Mouse (Mus musculus) CD4-positive naive resting alpha-beta T cell, adult 57 days (primary cell): ENCODE measurements around the gene Nprl2. TPM values are rescaled to one million over a fixed set of nuclear protein-coding genes. Genes with fewer than 3 reads are reported as not detected.

Experiments used
- total RNA-seq: library from RNA; stranded (reverse); gene quantifications from one replicate; pipeline ENCODE4 v1.2.4, GENCODE M21; 2023

The Nprl2 gene
- total RNA-seq = 28.5 TPM

GRCm38 (mm10) chr9:107541474-107542351 lies at the start of gene Nprl2, which contains the start of gene Cyb561d2:
Gene Nprl2, plus strand, starts transcription at chr9:107542226.
Gene Cyb561d2, minus strand, starts transcription at chr9:107542193.

GRCm38 (mm10) chr9:107533791-107534407 lies 8.1 kb upstream of the Nprl2 start, which contains the start of gene Tmem115:
Gene Tmem115, plus strand, starts transcription at chr9:107533945.

GRCm38 (mm10) chr9:107547026-107547425 lies 5.0 kb downstream of the Nprl2 start, which contains the start of gene Zmynd10:
Gene Zmynd10, plus strand, starts transcription at chr9:107547298.

DNA sequence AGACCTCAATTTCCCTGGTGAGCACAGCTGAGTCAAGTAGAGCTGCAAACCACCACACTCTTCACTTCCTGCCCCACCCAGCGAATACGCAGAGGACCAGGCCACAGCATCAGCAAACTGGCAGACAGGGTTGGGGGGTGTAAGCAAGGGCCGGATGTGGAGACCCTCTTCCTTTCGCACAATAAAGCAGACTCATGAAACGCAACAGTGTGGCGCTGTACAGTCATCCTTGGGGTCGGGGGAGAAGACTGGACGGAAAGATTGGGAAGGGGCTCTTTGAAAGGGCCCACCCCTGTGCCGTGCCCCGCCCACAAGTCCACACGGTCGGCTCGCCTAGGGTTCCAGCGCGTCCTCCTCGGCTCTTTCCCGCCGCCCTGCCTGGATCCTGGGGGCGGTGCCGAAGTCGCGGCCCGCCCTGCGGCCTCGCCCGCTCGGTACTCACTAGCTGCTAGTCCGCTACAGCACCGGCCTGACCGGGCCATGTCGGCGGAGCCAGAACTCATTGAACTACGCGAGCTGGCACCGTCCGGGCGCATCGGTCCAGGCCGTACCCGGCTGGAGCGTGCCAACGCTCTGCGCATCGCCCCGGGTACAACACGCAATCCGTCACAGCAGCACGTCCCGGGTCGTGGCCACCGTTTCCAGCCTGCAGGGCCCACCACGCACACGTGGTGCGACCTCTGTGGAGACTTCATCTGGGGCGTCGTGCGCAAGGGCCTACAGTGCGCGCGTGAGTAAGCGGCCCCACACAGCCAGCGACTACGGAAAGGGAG lies 9.3 kb downstream of the Nprl2 start, which contains the start of gene Rassf1:
Rassf1 (plus strand) TSS at position 439 of the 773 bp plus-strand sequence.

DNA sequence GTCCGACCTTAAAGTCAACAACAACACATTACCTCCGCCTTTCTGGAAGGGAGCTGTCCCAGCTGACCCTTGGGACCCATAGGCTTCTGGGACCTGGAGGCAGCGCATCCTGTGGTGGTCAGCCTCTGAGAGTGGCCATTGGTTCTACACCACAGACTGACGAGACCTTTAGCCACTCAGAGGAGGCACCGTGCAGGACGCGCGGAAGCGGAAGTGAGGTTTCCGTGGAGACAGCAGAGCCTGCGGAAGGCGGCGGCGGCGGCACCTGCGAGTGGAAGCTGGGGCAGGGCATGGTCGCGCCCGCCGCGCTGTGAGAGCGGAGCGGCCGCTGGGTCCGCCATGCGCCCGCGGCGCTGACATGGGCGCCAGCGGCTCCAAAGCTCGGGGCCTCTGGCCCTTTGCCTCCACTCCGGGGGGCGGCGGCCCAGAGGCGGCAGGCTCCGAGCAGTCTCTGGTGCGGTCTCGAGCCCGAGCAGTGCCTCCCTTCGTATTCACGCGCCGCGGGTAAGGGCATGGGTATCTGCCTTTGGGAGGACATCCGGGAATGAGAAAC lies 21.1 kb downstream of the Nprl2 start, which contains the start of gene Tusc2:
Tusc2 (plus strand) TSS at position 227 of the 553 bp plus-strand sequence.

DNA sequence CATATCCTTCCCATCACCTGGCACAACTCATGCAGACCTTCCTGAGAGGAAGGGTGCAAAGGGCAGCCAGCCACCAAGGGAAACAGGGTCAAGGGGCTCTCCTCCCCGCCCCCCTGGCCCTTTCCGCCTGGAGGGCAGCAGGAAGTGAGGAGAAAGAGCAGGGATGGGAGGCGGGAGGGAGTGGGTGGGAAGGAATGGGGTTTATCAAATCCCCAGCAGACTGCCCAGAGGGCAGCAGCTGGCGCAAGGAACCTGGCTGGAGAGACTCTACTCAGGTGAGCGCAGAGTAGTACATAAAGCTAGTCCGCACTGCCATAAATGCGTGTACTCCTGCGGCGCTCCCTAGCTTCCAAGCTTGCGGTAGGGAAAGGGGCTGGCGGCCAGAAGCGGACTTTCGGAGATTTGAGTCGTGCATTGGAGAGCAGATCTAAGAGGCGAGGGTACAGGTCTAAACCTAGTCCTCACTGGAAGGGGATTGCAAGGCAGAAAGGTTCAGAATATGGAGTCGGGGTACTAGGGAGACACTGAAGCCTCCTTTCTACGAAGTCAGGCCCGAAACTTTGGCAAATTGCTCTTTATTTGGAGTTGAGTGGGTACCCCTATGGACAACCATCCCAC lies 25.8 kb downstream of the Nprl2 start, which contains the start of gene Hyal2:
Hyal2 (plus strand) TSS at position 244 of the 618 bp plus-strand sequence.

GRCm38 (mm10) chr9:107576357-107577107 lies 34.5 kb downstream of the Nprl2 start, which contains the start of gene Hyal1:
Gene Hyal1, plus strand, starts transcription at chr9:107576927.

GRCm38 (mm10) chr9:107578587-107578986 lies 36.6 kb downstream of the Nprl2 start, which contains the start of gene Naa80:
Gene Naa80, plus strand, starts transcription at chr9:107578887.

DNA sequence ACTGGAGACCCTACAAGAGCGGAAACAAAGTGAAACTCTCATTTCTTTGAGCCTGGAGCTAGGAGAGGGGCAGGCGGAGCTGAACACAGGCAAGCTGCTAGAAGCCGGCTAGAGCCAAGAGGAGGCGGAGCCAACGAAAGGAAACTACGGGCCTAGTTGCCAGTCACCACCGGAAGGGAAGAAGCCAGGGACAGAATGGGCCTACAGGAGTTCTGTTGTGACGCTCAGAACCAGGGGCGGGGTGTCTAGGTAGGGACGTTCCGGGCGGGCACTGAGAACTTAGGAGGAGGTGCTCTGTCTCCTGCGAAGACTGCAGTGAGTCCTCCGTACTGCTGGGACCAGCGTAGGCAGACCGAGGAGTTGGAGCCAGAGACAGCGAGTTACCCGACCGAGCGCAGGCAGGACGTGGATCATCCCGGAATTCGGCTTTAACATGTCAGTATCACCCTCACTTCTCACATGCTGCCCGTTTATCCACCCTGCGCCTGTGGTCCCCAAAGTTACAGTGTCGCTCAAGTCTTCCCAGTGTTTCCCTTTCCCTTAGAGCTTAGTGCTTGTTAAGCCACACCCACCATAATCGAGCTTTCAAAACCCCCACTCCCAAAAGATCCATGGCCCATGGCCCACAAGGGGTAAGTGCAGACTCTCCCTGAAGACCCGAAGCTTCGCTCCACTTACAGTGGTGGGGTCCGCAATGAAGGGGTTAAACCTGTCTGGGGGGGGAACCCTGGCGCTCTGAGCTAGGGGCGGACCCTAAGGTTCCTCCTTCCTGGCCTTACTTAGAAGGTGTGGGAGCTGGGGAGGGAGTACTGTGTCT lies 38.7 kb downstream of the Nprl2 start, which contains the start of gene Hyal3:
Hyal3 (plus strand) TSS at position 318 of the 817 bp plus-strand sequence.

DNA sequence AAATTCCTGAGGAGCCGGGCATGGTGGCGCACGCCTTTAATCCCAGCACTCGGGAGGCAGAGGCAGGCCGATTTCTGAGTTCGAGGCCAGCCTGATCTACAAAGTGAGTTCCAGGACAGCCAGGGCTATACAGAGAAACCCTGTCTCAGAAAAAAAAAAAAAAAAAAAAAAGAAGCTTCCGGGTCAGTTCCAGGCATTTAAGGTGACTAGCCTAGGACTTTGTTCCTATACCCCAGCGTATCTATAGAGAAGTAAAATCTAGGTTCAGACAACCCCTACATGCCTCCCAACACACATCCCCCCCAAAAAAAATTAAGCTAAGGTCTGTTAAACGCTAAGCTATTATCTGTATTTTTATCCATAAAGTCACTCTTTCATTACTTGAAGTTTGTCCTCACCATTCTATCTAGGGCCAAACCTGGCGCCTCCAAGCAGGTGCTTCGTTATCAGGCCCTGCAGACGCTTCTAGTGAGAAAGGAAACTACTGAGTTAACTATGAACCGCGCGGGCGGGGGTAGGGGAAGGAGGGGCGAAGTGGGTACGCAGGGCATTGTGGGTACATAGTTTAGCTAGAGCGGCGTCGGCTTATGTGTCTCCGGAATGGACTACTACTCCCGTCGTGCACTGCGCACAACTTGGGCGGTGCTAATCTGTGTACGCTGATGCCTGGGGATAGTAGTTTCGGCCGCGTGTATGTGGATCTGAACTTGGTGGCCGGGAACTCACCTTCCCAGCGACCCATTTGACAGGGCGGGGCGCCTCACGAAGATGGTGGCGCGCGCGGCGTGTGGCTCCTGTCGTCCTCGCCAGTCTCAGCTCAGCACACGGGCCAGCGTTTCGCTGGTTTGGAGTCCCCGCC lies 45.2 kb downstream of the Nprl2 start, which contains the start of gene Ifrd2:
Ifrd2 (plus strand) TSS at position 669 of the 859 bp plus-strand sequence.

Other genes starting within 250 kb of the Nprl2 start
- gene Cish, start 246.2 kb upstream of the Nprl2 start, total RNA-seq = 34.2 TPM
- gene Hemk1, start 203.9 kb upstream of the Nprl2 start, total RNA-seq = 10.0 TPM
- 0.65 TPM for gene 6430571L13Rik, start 201.6 kb upstream of the Nprl2 start, total RNA-seq
- gene Cacna2d2, start 142.6 kb upstream of the Nprl2 start, total RNA-seq = 3.4 TPM
- 28.2 TPM for gene Tmem115, start 8.3 kb upstream of the Nprl2 start, total RNA-seq
- 14.7 TPM for gene Cyb561d2, start within 50 bp of the Nprl2 start, total RNA-seq
- gene Zmynd10, start 5.1 kb downstream of the Nprl2 start, total RNA-seq = 0.86 TPM
- 76.0 TPM for gene Rassf1, start 9.3 kb downstream of the Nprl2 start, total RNA-seq
- 16.4 TPM for gene Tusc2, start 21.0 kb downstream of the Nprl2 start, total RNA-seq
- gene Hyal2, start 25.7 kb downstream of the Nprl2 start, total RNA-seq = 2.3 TPM
- gene Hyal1, start 34.7 kb downstream of the Nprl2 start, total RNA-seq = 2.0 TPM
- gene Naa80, start 36.7 kb downstream of the Nprl2 start, total RNA-seq = 9.3 TPM
- gene Hyal3, start 38.6 kb downstream of the Nprl2 start, total RNA-seq = 1.7 TPM
- gene Ifrd2, start 45.4 kb downstream of the Nprl2 start, total RNA-seq = 42.1 TPM
- 0.83 TPM for gene Sema3b, start 67.0 kb downstream of the Nprl2 start, total RNA-seq
- 494 TPM for gene Gnai2, start 93.1 kb downstream of the Nprl2 start, total RNA-seq
- not detected for gene Slc38a3, start 127.3 kb downstream of the Nprl2 start, total RNA-seq
- 1.4 TPM for gene Gnat1, start 137.5 kb downstream of the Nprl2 start, total RNA-seq
- gene Sema3f, start 168.2 kb downstream of the Nprl2 start, total RNA-seq = 2.0 TPM
- gene Rbm5, start 228.8 kb downstream of the Nprl2 start, total RNA-seq = 262 TPM